Mouse (Mus musculus) kidney, postnatal 0 days (tissue): ENCODE results near the gene Cass4. TPM values are rescaled to one million over a fixed set of nuclear protein-coding genes. Genes with fewer than 3 reads are reported as not detected.

Source experiments
- ATAC-seq: fragments of 200-750 bp; cut with Nextera tagmentation; replicated peaks from 2 replicates; pipeline ENCODE4 v1.8.0; 2017; ENCODE audit warnings: low read depth, moderate number of reproducible peaks, moderate TSS enrichment, moderate library complexity; ENCODE audit not compliant: low FRiP score
- DNase-seq: peaks from one replicate; pipeline ENCODE4 v3.0.0-alpha.2; 2016; ENCODE audit warnings: low spot score
- H3K27ac ChIP-seq: fragments of 300-500 bp; sonication (generic); 2 replicates; pipeline ENCODE4 v1.5.1; 2014; ENCODE audit warnings: mild to moderate bottlenecking
- H3K27me3 ChIP-seq: fragments of 300-500 bp; sonication (generic); 2 replicates; pipeline ENCODE4 v1.6.1; 2014; ENCODE audit warnings: low read length, mixed read lengths; ENCODE audit not compliant: insufficient read depth
- H3K36me3 ChIP-seq: fragments of 300-500 bp; sonication (generic); 2 replicates; pipeline ENCODE4 v1.6.1; 2014; ENCODE audit warnings: low read length, mixed read lengths; ENCODE audit not compliant: insufficient read depth
- H3K4me1 ChIP-seq: fragments of 300-500 bp; sonication (generic); replicated peaks from 2 replicates; pipeline ENCODE4 v1.6.1; 2014; ENCODE audit warnings: antibody characterized with exemption, low read length, mixed read lengths; ENCODE audit not compliant: insufficient read depth
- H3K4me2 ChIP-seq: fragments of 300-500 bp; sonication (generic); 2 replicates; pipeline ENCODE4 v1.6.1; 2014; ENCODE audit warnings: mild to moderate bottlenecking, low read length, moderate library complexity, mixed read lengths
- H3K4me3 ChIP-seq: fragments of 300-500 bp; sonication (generic); replicated peaks from 2 replicates; pipeline ENCODE4 v1.5.1; 2014; ENCODE audit warnings: low read depth, low read length
- H3K9ac ChIP-seq: fragments of 300-500 bp; sonication (generic); 2 replicates; pipeline ENCODE4 v1.6.1; 2014; ENCODE audit warnings: low read depth, low read length
- H3K9me3 ChIP-seq: fragments of 300-500 bp; sonication (generic); replicated peaks from 2 replicates; pipeline ENCODE4 v1.6.1; 2016; ENCODE audit warnings: low read length, inconsistent platforms, mixed read lengths
- CTCF ChIP-seq: IDR thresholded peaks from 2 replicates; pipeline ENCODE4 v1.5.1; 2016; ENCODE audit warnings: antibody characterized with exemption, low read depth, mild to moderate bottlenecking, moderate library complexity
- WGBS: fragments of 180-500 bp; shearing (Covaris S2); extraction: QIAGEN DNeasy Blood & Tissue Kit; methylation state at CpG from one replicate; pipeline ENCODE4 v1.1.7; 2014; 5-methylcytosine and 5-hydroxymethylcytosine counted together
- polyA plus RNA-seq: library from polyadenylated mRNA; unstranded; fragments of >200 nt; fragmentation: Nextera tagmentation; extraction: Ambion mirVana; gene quantifications from 2 replicates; pipeline ENCODE4 v1.2.1, GENCODE M21; 2015

Cass4 gene
- polyA plus RNA-seq, 1 experiment from 2014 or later: 0.13 TPM

DNA sequence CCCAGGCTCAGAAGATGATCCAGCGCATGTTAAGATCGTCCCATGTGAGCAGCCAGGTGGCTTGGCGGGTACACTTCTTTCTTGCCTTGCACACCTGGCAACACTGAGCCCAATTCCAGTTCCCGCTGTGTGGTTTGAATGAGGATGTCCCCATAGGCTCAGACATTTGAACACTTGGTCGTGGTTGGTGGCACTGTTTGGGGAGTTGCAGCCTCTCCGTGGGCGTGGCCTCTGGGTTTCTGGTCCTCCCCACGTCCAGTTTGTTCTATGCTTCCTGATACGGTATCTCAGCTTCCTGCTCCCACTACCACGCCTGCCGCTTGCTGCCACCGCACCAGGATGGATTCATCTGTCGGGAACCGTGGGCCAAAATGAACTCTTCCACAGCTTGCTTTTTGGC is 43.8 kb upstream of the Cass4 start:
- Histone ChIP-seq H3K27ac (no peak overlapping the region), H3K27me3 (no peaks in the 10 kb centered on the region), H3K4me2 (no peak overlapping the region), H3K9me3 (no peaks in the 10 kb centered on the region), H3K36me3 (no peaks in the 10 kb centered on the region), H3K9ac (no peak overlapping the region), H3K4me1 (no peaks in the 10 kb centered on the region), H3K4me3 (no peak overlapping the region)
- no peak for DNase-seq
- WGBS: 77% methylated on average over 14 of the region's 14 CpGs
- no peak for TF ChIP-seq CTCF
- ATAC-seq: no peak

DNA sequence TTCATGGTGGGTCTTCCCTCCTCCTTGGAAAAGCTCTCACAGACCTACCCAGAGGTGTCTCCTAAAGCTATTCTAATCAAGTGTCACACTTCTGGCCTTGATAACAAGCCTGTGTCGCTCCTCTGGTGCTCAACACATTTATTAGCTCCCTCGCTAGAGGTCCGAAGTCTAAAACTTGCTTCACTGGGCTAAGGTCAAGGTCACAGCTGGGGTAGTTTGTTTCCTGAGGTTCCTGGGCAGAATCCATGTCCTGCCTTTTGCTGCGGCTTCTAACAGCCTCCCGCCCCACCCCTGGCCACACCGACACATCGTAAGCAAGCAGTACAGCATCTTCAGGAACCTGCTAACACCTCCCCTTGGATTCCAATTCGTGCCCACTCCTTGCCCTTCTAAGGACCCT is 42.8 kb upstream of the Cass4 start:
- Histone ChIP-seq H3K27me3 (no peaks in the 10 kb centered on the region), H3K27ac (no peak overlapping the region), H3K36me3 (0 out of 2 replicates have a peak, but pooled peaks cover 2% of the 10 kb centered on the region), H3K9me3 (no peaks in the 10 kb centered on the region), H3K9ac (no peak overlapping the region), H3K4me2 (no peak overlapping the region), H3K4me3 (no peak overlapping the region), H3K4me1 (no peaks in the 10 kb centered on the region)
- 43% methylated on average over 8 of the region's 8 CpGs for WGBS
- TF ChIP-seq CTCF: no peak
- DNase-seq: no peak
- ATAC-seq: no peak

DNA sequence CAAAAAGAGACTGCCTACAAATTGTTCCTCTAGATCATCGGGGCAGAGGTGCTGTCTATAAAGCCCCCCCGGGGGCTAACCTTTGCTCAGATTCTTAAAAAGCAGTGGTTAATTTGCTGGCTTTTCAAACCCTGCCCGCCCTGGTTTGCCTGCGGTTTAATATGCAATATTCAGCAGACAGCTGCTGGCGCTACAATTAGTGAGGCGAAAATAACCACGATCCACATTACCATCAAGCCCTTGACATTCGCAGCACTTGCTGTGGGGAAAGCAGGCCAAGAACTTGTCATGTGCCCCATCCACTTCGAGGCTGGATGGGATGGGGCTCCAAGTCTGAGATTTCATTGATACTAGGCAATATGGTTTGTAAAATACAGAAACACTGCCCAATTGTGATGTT is 40.4 kb upstream of the Cass4 start:
- H3K27ac ChIP-seq: no peak overlapping the region
- ATAC-seq (no peak), DNase-seq (no peak)
- peaks cover 21% of the 10 kb centered on the region; the same call in 1 of the 2 replicates for H3K36me3 ChIP-seq
- H3K27me3 ChIP-seq: no peaks in the 10 kb centered on the region
- H3K4me2 ChIP-seq: no peak overlapping the region
- no peak for TF ChIP-seq CTCF
- no peak overlapping the region for H3K9ac ChIP-seq
- 86% methylated on average over 9 of the region's 9 CpGs for WGBS
- no peaks in the 10 kb centered on the region for H3K4me1 ChIP-seq
- H3K4me3 ChIP-seq: no peak overlapping the region
- no peaks in the 10 kb centered on the region for H3K9me3 ChIP-seq

DNA sequence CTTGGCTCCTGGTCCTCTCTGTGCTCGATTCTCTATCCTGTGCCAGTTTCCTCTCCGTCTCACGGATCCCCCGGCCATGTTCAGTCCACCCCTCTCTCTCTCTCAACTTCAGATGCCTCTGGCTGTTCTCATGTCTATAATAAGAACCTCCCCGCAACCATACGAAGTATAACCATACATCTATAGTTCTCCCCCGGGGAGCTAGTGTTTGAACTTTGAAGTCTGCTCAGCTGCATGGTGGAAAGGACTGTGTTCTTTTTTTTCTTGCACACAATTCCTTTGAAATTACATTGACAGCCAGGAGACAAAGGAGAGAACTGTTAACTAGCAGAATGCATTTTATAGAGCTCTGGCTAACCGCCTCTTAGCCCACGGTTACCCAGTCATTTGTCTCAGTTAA is 38.8 kb upstream of the Cass4 start:
- H3K27me3 ChIP-seq: no peaks in the 10 kb centered on the region
- no peak overlapping the region for H3K4me3 ChIP-seq
- no peak for DNase-seq
- no peak for TF ChIP-seq CTCF
- H3K27ac ChIP-seq: no peak overlapping the region
- H3K4me2 ChIP-seq: no peak overlapping the region
- H3K36me3 ChIP-seq: peaks cover 31% of the 10 kb centered on the region; the same call in 1 of the 2 replicates
- H3K4me1 ChIP-seq: no peaks in the 10 kb centered on the region
- H3K9me3 ChIP-seq: no peaks in the 10 kb centered on the region
- no peak overlapping the region for H3K9ac ChIP-seq
- no peak for ATAC-seq
- WGBS: 80% methylated on average over 9 of the region's 9 CpGs

DNA sequence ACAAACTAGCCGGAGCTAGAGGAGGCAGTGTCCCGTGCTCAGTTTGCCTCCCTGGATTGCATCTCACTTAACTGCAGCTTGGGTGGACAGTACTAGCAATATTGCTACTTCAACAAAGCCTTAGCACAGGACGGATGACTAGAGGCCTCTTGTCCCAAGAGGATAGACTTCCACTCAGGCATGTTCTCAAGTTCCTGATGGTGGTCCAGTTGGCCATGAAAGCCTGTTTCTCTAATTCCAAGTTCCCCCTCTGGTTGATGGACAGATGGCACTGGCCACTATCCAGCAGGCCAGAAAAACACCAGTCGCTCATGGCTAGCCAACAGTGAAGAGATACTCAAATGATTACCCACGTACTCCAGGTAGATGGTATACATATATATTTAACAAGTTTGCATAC is 37.8 kb upstream of the Cass4 start:
- 70% methylated on average over 5 of the region's 5 CpGs for WGBS
- H3K36me3 ChIP-seq: peaks cover 36% of the 10 kb centered on the region; the same call in 1 of the 2 replicates

DNA sequence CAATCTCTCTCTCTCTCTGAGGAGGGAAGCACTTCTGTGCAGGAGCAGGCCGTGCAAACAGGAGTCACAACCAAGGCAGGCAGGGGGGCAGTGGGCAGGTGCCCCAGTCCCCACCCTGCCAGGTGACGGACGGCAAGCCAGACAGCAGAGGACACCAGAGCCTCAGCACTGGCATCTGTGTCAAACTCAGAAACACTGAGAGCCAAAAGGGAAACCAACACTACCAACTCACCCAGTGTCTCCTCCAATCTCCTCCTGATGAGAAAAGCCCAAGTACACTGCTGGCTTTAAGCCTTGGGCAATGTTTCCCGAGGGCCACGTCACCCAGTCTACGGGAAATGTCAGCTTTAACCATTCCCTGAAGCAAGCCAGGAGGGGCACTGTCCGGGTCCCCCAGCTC is 30.4 kb upstream of the Cass4 start:
- ATAC-seq (no peak), DNase-seq (no peak)
- 88% methylated on average over 7 of the region's 7 CpGs for WGBS
- Histone ChIP-seq H3K4me3 (no peak overlapping the region), H3K4me2 (no peak overlapping the region), H3K27me3 (no peaks in the 10 kb centered on the region), H3K9me3 (no peaks in the 10 kb centered on the region), H3K4me1 (no peaks in the 10 kb centered on the region), H3K27ac (no peak overlapping the region), H3K36me3 (peaks cover 46% of the 10 kb centered on the region), H3K9ac (no peak overlapping the region)
- no peak for TF ChIP-seq CTCF

More for the DNA sequence above, 37.8 kb upstream of the Cass4 start:
- Histone ChIP-seq H3K9me3 (no peaks in the 10 kb centered on the region), H3K27ac (no peak overlapping the region), H3K9ac (no peak overlapping the region), H3K4me3 (no peak overlapping the region), H3K27me3 (no peaks in the 10 kb centered on the region), H3K4me1 (no peaks in the 10 kb centered on the region), H3K4me2 (no peak overlapping the region)
- no peak for ATAC-seq
- DNase-seq: no peak
- TF ChIP-seq CTCF: no peak
